Mouse (Mus musculus): ENCODE measurements around the gene Riok1. TPM values are rescaled to one million over a fixed set of nuclear protein-coding genes. Genes with fewer than 3 reads are reported as not detected.

Riok1 gene
- total and polyA plus RNA-seq, 2 experiments from 2014 or later = 18.1 to 33.1 TPM

DNA sequence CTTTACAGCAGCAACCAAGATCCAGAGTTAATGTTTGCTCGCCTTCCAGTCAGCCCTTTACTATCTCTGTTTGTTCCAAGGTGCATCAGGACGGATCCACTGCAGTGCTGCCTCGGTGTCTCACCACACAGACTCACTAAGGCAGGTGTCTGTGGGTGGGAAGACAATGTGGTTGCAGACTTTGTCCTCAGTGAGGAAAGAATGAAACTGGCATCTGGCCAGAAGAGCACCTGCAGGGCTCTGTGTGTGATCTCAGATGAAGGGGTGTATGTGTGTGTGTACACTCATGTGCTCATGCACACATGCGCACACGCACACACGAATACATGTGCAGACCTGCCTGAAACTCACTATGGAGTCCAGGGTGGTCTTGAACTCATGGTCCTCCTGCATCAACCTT is 52.7 kb downstream of the Riok1 start:
- H3K4me3 ChIP-seq (ENCODE audit: low read depth, low read length) = no peak overlapping the region
- H3K4me2 ChIP-seq (ENCODE audit: low read depth, low read length) = no peak overlapping the region
- H3K27ac ChIP-seq (ENCODE audit: low read depth) = no peak overlapping the region
- no peaks in the 10 kb centered on the region for H3K27me3 ChIP-seq (ENCODE audit: control insufficient read depth, insufficient read depth, low read length)
- ATAC-seq (ENCODE audit: insufficient read depth, low read depth) = no peak
- H3K9me3 ChIP-seq (replicated peaks; ENCODE audit: control insufficient read depth, low read length) = no peaks in the 10 kb centered on the region
- no peak for DNase-seq (ENCODE audit: low spot score)
- H3K36me3 ChIP-seq (replicated peaks; ENCODE audit: control insufficient read depth, insufficient read depth, low read length) = no peaks in the 10 kb centered on the region
- no peak overlapping the region for H3K9ac ChIP-seq (replicated peaks; ENCODE audit: low read depth, low read length)
- WGBS = 79% methylated on average over 6 of the region's 6 CpGs
- TF ChIP-seq EP300 (IDR thresholded peaks at IDR 0.05; ENCODE audit: low read depth) (no peak), CTCF (IDR thresholded peaks at IDR 0.05; ENCODE audit: low read depth) (no peak)
- peaks cover 9% of the 10 kb centered on the region; the same call in 1 of the 2 replicates for H3K4me1 ChIP-seq (ENCODE audit: control insufficient read depth, insufficient read depth)

DNA sequence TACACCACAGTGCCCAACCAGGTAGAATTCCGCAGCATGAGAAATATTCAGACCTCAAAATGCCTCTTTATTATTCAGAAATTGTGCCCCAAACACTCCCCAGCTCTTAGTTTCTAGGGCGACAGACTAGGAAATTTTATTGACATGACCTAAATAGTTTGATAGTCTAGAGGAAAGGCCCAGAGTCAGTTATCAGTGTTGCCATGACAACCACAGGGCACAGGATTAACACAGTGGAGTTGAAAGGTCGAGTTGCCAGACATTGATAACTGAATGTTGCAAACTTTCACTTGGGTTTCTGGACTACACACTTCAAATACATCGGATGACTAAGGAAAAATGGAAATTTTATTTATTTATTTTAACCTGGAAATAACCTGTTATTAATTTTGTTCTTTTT is 53.1 kb downstream of the Riok1 start:
- ATAC-seq (ENCODE audit: insufficient read depth, low read depth) = no peak
- no peak for DNase-seq (ENCODE audit: low spot score)
- no peak overlapping the region for H3K9ac ChIP-seq (replicated peaks; ENCODE audit: low read depth, low read length)
- H3K36me3 ChIP-seq (replicated peaks; ENCODE audit: control insufficient read depth, insufficient read depth, low read length) = no peaks in the 10 kb centered on the region
- WGBS = 34% methylated on average over 4 of the region's 4 CpGs
- H3K4me1 ChIP-seq (ENCODE audit: control insufficient read depth, insufficient read depth) = peaks cover 9% of the 10 kb centered on the region; the same call in 1 of the 2 replicates
- no peaks in the 10 kb centered on the region for H3K9me3 ChIP-seq (replicated peaks; ENCODE audit: control insufficient read depth, low read length)
- no peaks in the 10 kb centered on the region for H3K27me3 ChIP-seq (ENCODE audit: control insufficient read depth, insufficient read depth, low read length)
- H3K4me3 ChIP-seq (ENCODE audit: low read depth, low read length) = no peak overlapping the region
- H3K4me2 ChIP-seq (ENCODE audit: low read depth, low read length) = no peak overlapping the region
- no peak for TF ChIP-seq EP300 (IDR thresholded peaks at IDR 0.05; ENCODE audit: low read depth)
- no peak for TF ChIP-seq CTCF (IDR thresholded peaks at IDR 0.05; ENCODE audit: low read depth)
- no peak overlapping the region for H3K27ac ChIP-seq (ENCODE audit: low read depth)

DNA sequence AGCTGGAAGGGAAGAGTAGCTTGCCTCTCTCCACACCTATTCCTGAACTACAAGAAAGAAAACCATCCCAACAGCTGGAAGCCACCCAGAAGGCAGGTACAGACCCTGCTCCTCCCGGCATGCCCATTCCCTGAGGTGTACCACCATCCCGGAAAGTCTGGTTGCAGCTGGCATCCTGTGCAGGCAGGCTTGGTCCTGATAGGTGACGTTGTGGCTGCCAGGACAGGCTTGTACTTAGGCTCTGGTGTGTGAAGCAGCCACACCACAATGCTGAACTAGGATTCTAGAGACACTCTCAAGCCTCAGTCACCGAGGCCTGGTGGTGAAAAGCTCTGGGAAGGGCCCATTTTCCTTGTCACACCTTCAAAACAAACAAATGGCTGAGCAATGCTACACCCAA is 59.4 kb downstream of the Riok1 start:
- no peak for ATAC-seq (ENCODE audit: insufficient read depth, low read depth)
- H3K4me2 ChIP-seq (ENCODE audit: low read depth, low read length) = no peak overlapping the region
- TF ChIP-seq CTCF (IDR thresholded peaks at IDR 0.05; ENCODE audit: low read depth) (no peak), EP300 (IDR thresholded peaks at IDR 0.05; ENCODE audit: low read depth) (no peak)

DNA sequence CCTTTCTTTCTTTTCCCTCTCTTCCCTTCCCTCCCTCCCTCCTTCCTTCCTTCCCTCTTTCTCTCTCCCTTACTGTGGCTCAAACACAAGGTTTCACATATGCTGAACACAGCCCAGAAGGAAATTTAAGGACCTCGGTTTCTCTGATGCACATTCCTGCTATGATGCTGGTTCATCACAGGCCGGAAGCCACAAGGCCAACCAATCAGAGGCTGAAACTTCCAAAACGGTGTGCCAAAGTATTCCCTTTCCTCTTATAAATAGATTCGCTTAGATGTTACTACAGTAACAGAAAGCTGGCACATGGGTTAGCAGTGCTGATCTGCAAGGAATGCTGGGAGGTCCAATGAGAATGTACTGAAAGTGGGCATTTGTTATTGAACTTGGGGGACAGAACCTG is 66.6 kb downstream of the Riok1 start:
- Histone ChIP-seq H3K9me3 (replicated peaks; ENCODE audit: control insufficient read depth, low read length) (no peaks in the 10 kb centered on the region), H3K4me3 (ENCODE audit: low read depth, low read length) (no peak overlapping the region), H3K4me1 (ENCODE audit: control insufficient read depth, insufficient read depth) (no peaks in the 10 kb centered on the region), H3K27me3 (ENCODE audit: control insufficient read depth, insufficient read depth, low read length) (no peaks in the 10 kb centered on the region), H3K4me2 (ENCODE audit: low read depth, low read length) (no peak overlapping the region), H3K9ac (replicated peaks; ENCODE audit: low read depth, low read length) (no peak overlapping the region), H3K27ac (ENCODE audit: low read depth) (no peak overlapping the region), H3K36me3 (replicated peaks; ENCODE audit: control insufficient read depth, insufficient read depth, low read length) (no peaks in the 10 kb centered on the region)
- ATAC-seq (ENCODE audit: insufficient read depth, low read depth) (no peak), DNase-seq (ENCODE audit: low spot score) (no peak)
- TF ChIP-seq EP300 (IDR thresholded peaks at IDR 0.05; ENCODE audit: low read depth) = no peak
- no peak for TF ChIP-seq CTCF (IDR thresholded peaks at IDR 0.05; ENCODE audit: low read depth)
- WGBS = 56% methylated on average over 4 of the region's 4 CpGs

More for the DNA sequence above, 59.4 kb downstream of the Riok1 start:
- no peaks in the 10 kb centered on the region for H3K36me3 ChIP-seq (replicated peaks; ENCODE audit: control insufficient read depth, insufficient read depth, low read length)
- H3K9me3 ChIP-seq (replicated peaks; ENCODE audit: control insufficient read depth, low read length) = no peaks in the 10 kb centered on the region
- no peak overlapping the region for H3K9ac ChIP-seq (replicated peaks; ENCODE audit: low read depth, low read length)
- no peaks in the 10 kb centered on the region for H3K4me1 ChIP-seq (ENCODE audit: control insufficient read depth, insufficient read depth)
- no peak overlapping the region for H3K27ac ChIP-seq (ENCODE audit: low read depth)
- H3K27me3 ChIP-seq (ENCODE audit: control insufficient read depth, insufficient read depth, low read length) = no peaks in the 10 kb centered on the region
- no peak for DNase-seq (ENCODE audit: low spot score)
- no peak overlapping the region for H3K4me3 ChIP-seq (ENCODE audit: low read depth, low read length)
- WGBS = 58% methylated on average over 4 of the region's 4 CpGs

DNA sequence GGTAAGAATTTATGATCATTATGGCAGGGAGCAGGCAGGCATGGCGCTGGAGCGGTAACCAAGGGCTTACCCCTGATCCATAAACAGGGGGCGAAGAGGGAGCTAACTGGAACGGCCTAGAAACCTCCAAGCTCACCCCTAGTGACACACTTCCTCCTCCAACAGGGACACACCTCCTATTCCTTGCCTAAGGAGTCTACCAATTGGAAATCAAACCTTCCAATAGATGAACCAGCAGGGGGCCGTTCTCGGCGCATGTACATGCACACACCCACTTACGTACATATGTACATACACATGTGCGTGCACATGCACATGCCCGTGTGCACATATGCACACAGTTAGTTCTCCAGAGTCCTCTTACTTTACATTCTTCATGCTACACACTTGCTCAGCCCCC is 67.7 kb downstream of the Riok1 start:
- Histone ChIP-seq H3K27ac (ENCODE audit: low read depth) (no peak overlapping the region), H3K9ac (replicated peaks; ENCODE audit: low read depth, low read length) (no peak overlapping the region), H3K36me3 (replicated peaks; ENCODE audit: control insufficient read depth, insufficient read depth, low read length) (no peaks in the 10 kb centered on the region), H3K4me1 (ENCODE audit: control insufficient read depth, insufficient read depth) (no peaks in the 10 kb centered on the region), H3K4me2 (ENCODE audit: low read depth, low read length) (no peak overlapping the region), H3K4me3 (ENCODE audit: low read depth, low read length) (no peak overlapping the region), H3K9me3 (replicated peaks; ENCODE audit: control insufficient read depth, low read length) (no peaks in the 10 kb centered on the region), H3K27me3 (ENCODE audit: control insufficient read depth, insufficient read depth, low read length) (no peaks in the 10 kb centered on the region)
- 91% methylated on average over 10 of the region's 10 CpGs for WGBS
- DNase-seq (ENCODE audit: low spot score) (no peak), ATAC-seq (ENCODE audit: insufficient read depth, low read depth) (no peak)
- TF ChIP-seq EP300 (IDR thresholded peaks at IDR 0.05; ENCODE audit: low read depth) (no peak), CTCF (IDR thresholded peaks at IDR 0.05; ENCODE audit: low read depth) (no peak)

DNA sequence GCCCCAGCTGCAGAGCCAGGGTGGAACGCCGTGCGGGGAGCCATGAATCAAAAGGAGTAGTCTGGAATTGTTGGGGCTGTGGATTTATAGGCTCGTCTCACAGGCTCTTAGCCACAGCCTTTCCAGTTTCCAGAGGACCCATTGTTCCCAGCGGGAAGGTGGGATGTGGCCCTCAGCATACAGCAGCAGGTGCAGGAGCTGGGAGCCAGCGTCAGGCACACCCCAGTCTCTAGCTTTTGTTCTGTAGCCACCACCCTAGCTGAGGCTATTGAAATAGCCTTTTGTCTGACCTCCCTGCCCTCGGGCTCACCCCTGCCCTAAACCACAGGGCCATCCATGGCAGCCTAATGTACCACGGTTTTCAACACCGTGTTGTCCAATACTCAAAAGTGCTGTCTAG is 72.3 kb downstream of the Riok1 start:
- H3K9me3 ChIP-seq (replicated peaks; ENCODE audit: control insufficient read depth, low read length) = no peaks in the 10 kb centered on the region
- DNase-seq (ENCODE audit: low spot score) (no peak), ATAC-seq (ENCODE audit: insufficient read depth, low read depth) (no peak)
- no peaks in the 10 kb centered on the region for H3K36me3 ChIP-seq (replicated peaks; ENCODE audit: control insufficient read depth, insufficient read depth, low read length)
- no peak overlapping the region for H3K4me2 ChIP-seq (ENCODE audit: low read depth, low read length)
- no peak for TF ChIP-seq CTCF (IDR thresholded peaks at IDR 0.05; ENCODE audit: low read depth)
- H3K4me1 ChIP-seq (ENCODE audit: control insufficient read depth, insufficient read depth) = no peaks in the 10 kb centered on the region
- H3K4me3 ChIP-seq (ENCODE audit: low read depth, low read length) = no peak overlapping the region
- H3K9ac ChIP-seq (replicated peaks; ENCODE audit: low read depth, low read length) = no peak overlapping the region
- no peak overlapping the region for H3K27ac ChIP-seq (ENCODE audit: low read depth)
- WGBS = 86% methylated on average over 9 of the region's 9 CpGs
- no peaks in the 10 kb centered on the region for H3K27me3 ChIP-seq (ENCODE audit: control insufficient read depth, insufficient read depth, low read length)

Small RNA genes within 50 kb of the gene (microRNA-seq; reads per million reads assigned to microRNA genes)
- gene Gm27387 = not detected

Other genes starting within 250 kb of the Riok1 start
- gene Ssr1, start 42.8 kb upstream of the Riok1 start, total RNA-seq (2014; rRNA removed; ENCODE audit: low replicate concordance) = 16.6 and 19.1 TPM in 2 replicates
- gene Ssr1, start 42.8 kb upstream of the Riok1 start, polyA plus RNA-seq (2015; fragmentation: Nextera tagmentation; extraction: Ambion mirVana) = 50.7 and 53.6 TPM in 2 replicates
- 0.99 and 2.7 TPM in 2 replicates for gene Cage1, start 74 bp downstream of the Riok1 start, total RNA-seq (2014; rRNA removed; ENCODE audit: low replicate concordance)
- gene Cage1, start 74 bp downstream of the Riok1 start, polyA plus RNA-seq (2015; fragmentation: Nextera tagmentation; extraction: Ambion mirVana) = 1.1 and 1.2 TPM in 2 replicates
- gene Dsp, start 114.3 kb downstream of the Riok1 start, total RNA-seq (2014; rRNA removed; ENCODE audit: low replicate concordance) = 160 and 181 TPM in 2 replicates
- 36.7 and 46.0 TPM in 2 replicates for gene Dsp, start 114.3 kb downstream of the Riok1 start, polyA plus RNA-seq (2015; fragmentation: Nextera tagmentation; extraction: Ambion mirVana)
- 8.3 and 8.9 TPM in 2 replicates for gene Snrnp48, start 167.9 kb downstream of the Riok1 start, total RNA-seq (2014; rRNA removed; ENCODE audit: low replicate concordance)
- gene Snrnp48, start 167.9 kb downstream of the Riok1 start, polyA plus RNA-seq (2015; fragmentation: Nextera tagmentation; extraction: Ambion mirVana) = 15.0 and 18.9 TPM in 2 replicates